In the genomic region with DNA sequence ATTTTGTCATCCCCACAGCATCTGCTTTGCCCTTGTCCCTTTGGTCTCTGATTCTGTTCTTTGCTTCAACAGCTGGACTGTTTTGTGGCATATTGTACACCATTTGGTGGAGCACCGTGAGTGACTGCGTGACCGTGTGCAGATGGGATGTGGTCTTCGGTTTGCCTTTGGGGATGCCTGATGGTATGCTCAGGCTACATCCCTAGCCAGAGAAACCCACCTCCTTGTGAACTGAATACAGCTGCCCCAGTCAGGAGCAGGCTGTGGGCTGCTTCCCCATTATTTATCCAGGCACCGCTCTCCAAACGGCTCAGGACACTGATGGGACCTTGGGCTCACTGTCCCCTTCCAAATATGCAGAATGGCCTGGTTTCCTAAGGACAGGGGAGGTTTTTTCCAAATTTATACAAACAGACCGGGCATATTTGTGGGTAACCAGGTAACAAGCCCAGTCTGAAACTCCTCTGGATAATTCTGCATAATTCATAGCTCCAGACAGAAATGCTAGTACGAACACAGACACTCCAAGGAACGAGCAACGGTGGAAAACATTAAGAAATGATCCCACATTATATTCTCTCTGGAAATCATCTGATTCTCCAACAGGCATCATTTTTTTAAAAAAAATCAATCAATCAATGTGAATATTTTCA, we compare ENCODE assay signal across 19 mouse cellular contexts.
DNase-seq lines count a peak whose midpoint lies in the region; ATAC-seq and TF ChIP-seq lines count a peak whose summit lies in the region.
"Had no signal": no experiment of that assay in that cellular context is flagged by ENCODE, and none has a peak within 500 bp of the region (broad histone marks: within the 10 kb centered on the region; RNA-seq: fewer than 3 reads in every experiment).

No protein-coding gene starts in this region.

- WGBS in forebrain, embryonic 12.5 days: 86% methylated on average over 10 of the region's 10 CpGs
- 78% methylated on average over 10 of the region's 10 CpGs for WGBS in forebrain, embryonic 14.5 days
- 62% methylated on average over 10 of the region's 10 CpGs for whole genome bisulfite sequencing in embryonic facial prominence, embryonic 14.5 days
- 45% methylated on average over 10 of the region's 10 CpGs for WGBS in hindbrain, embryonic 16.5 days
- WGBS in midbrain, postnatal 0 days: 50% methylated on average over 10 of the region's 10 CpGs
- 79% methylated on average over 10 of the region's 10 CpGs for WGBS in liver, embryonic 11.5 days

- H3K9me3 ChIP-seq in forebrain, embryonic 12.5 days: no peaks in the 10 kb centered on the region
- no peaks in the 10 kb centered on the region for H3K9me3 ChIP-seq in forebrain, embryonic 14.5 days (replicated peaks; ENCODE audit: control insufficient read depth, low read length)
- no peaks in the 10 kb centered on the region for H3K9me3 ChIP-seq in embryonic facial prominence, embryonic 14.5 days (ENCODE audit: control insufficient read depth, low read length)
- no peaks in the 10 kb centered on the region for H3K9me3 ChIP-seq in hindbrain, embryonic 16.5 days (ENCODE audit: control insufficient read depth, low read length)
- no peaks in the 10 kb centered on the region for H3K9me3 ChIP-seq in midbrain, postnatal 0 days (ENCODE audit: low read length)
- no peaks in the 10 kb centered on the region for H3K9me3 ChIP-seq in liver, embryonic 11.5 days (ENCODE audit: control insufficient read depth, low read length)
- H3K9me3 ChIP-seq: G1E; heart, embryonic 15.5 days; kidney, embryonic 15.5 days had no signal

- H3K27me3 ChIP-seq in forebrain, embryonic 12.5 days: no peaks in the 10 kb centered on the region
- H3K27me3 ChIP-seq in forebrain, embryonic 14.5 days (replicated peaks; ENCODE audit: control insufficient read depth, insufficient read depth, low read length): no peaks in the 10 kb centered on the region
- no peaks in the 10 kb centered on the region for H3K27me3 ChIP-seq in embryonic facial prominence, embryonic 14.5 days (replicated peaks; ENCODE audit: control insufficient read depth, insufficient read depth, low read length)
- H3K27me3 ChIP-seq in hindbrain, embryonic 16.5 days (replicated peaks; ENCODE audit: control insufficient read depth, insufficient read depth, low read length): no peaks in the 10 kb centered on the region
- H3K27me3 ChIP-seq in midbrain, postnatal 0 days (ENCODE audit: insufficient read depth, low read length): no peaks in the 10 kb centered on the region
- no peaks in the 10 kb centered on the region for H3K27me3 ChIP-seq in liver, embryonic 11.5 days (replicated peaks; ENCODE audit: control insufficient read depth, insufficient read depth, low read length)
- H3K27me3 ChIP-seq: heart, embryonic 15.5 days; kidney, embryonic 15.5 days had no signal

- H3K4me2 ChIP-seq in forebrain, embryonic 12.5 days: no peak overlapping the region
- H3K4me2 ChIP-seq in forebrain, embryonic 14.5 days (ENCODE audit: low read length): no peak overlapping the region
- H3K4me2 ChIP-seq in embryonic facial prominence, embryonic 14.5 days (ENCODE audit: low read depth, low read length): no peak overlapping the region
- no peak overlapping the region; the same call in 1 of the 2 replicates for H3K4me2 ChIP-seq in hindbrain, embryonic 16.5 days (ENCODE audit: low read length)
- H3K4me2 ChIP-seq in midbrain, postnatal 0 days (ENCODE audit: low read depth, low read length, poor library complexity, severe bottlenecking): peak overlapping the region; percentile 12; the same call in 1 of the 2 replicates
- no peak overlapping the region for H3K4me2 ChIP-seq in liver, embryonic 11.5 days
- H3K4me2 ChIP-seq: heart, embryonic 15.5 days; kidney, embryonic 15.5 days had no signal

- peaks cover 16% of the 10 kb centered on the region; the same call in 1 of the 2 replicates for H3K4me1 ChIP-seq in forebrain, embryonic 12.5 days
- peaks cover 3% of the 10 kb centered on the region; the same call in 1 of the 2 replicates for H3K4me1 ChIP-seq in forebrain, embryonic 14.5 days (ENCODE audit: control insufficient read depth, insufficient read depth, low read length)
- peaks cover 5% of the 10 kb centered on the region; the same call in 1 of the 2 replicates for H3K4me1 ChIP-seq in embryonic facial prominence, embryonic 14.5 days (ENCODE audit: control insufficient read depth, insufficient read depth, low read length)
- H3K4me1 ChIP-seq in hindbrain, embryonic 16.5 days (ENCODE audit: control insufficient read depth, insufficient read depth, low read depth, low read length): peaks cover 7% of the 10 kb centered on the region; the same call in 1 of the 2 replicates
- peaks cover 7% of the 10 kb centered on the region for H3K4me1 ChIP-seq in midbrain, postnatal 0 days (ENCODE audit: insufficient read depth, low read length)
- H3K4me1 ChIP-seq in liver, embryonic 11.5 days (replicated peaks; ENCODE audit: control insufficient read depth, insufficient read depth, low read length): no peaks in the 10 kb centered on the region

- no peaks in the 10 kb centered on the region for H3K36me3 ChIP-seq in forebrain, embryonic 12.5 days (replicated peaks)
- H3K36me3 ChIP-seq in forebrain, embryonic 14.5 days (ENCODE audit: control insufficient read depth, insufficient read depth, low read length): no peaks in the 10 kb centered on the region
- no peaks in the 10 kb centered on the region for H3K36me3 ChIP-seq in embryonic facial prominence, embryonic 14.5 days (ENCODE audit: control insufficient read depth, insufficient read depth, low read length)
- H3K36me3 ChIP-seq in hindbrain, embryonic 16.5 days (ENCODE audit: control insufficient read depth, insufficient read depth, low read length): no peaks in the 10 kb centered on the region
- H3K36me3 ChIP-seq in midbrain, postnatal 0 days (ENCODE audit: insufficient read depth, low read length): no peaks in the 10 kb centered on the region
- no peaks in the 10 kb centered on the region for H3K36me3 ChIP-seq in liver, embryonic 11.5 days (ENCODE audit: control insufficient read depth, insufficient read depth, low read length)
- H3K36me3 ChIP-seq: G1E; heart, embryonic 15.5 days; kidney, embryonic 15.5 days had no signal

- no peak overlapping the region for H3K4me3 ChIP-seq in forebrain, embryonic 12.5 days (replicated peaks)
- H3K4me3 ChIP-seq in forebrain, embryonic 14.5 days (ENCODE audit: low read depth, low read length): no peak overlapping the region
- no peak overlapping the region for H3K4me3 ChIP-seq in embryonic facial prominence, embryonic 14.5 days (ENCODE audit: low read depth, low read length)
- no peak overlapping the region for H3K4me3 ChIP-seq in hindbrain, embryonic 16.5 days (ENCODE audit: low read length)
- no peak overlapping the region for H3K4me3 ChIP-seq in midbrain, postnatal 0 days (ENCODE audit: low read depth, low read length)
- H3K4me3 ChIP-seq in liver, embryonic 11.5 days (ENCODE audit: low read depth, low read length): no peak overlapping the region
- H3K4me3 ChIP-seq: heart, embryonic 15.5 days; kidney, embryonic 15.5 days had no signal

- H3K9ac ChIP-seq in forebrain, embryonic 12.5 days: no peak overlapping the region
- no peak overlapping the region for H3K9ac ChIP-seq in forebrain, embryonic 14.5 days (ENCODE audit: low read length)
- H3K9ac ChIP-seq in embryonic facial prominence, embryonic 14.5 days (ENCODE audit: low read depth, low read length): no peak overlapping the region
- H3K9ac ChIP-seq in hindbrain, embryonic 16.5 days (ENCODE audit: low read depth, low read length): no peak overlapping the region
- no peak overlapping the region for H3K9ac ChIP-seq in midbrain, postnatal 0 days (replicated peaks; ENCODE audit: low read length, poor library complexity, severe bottlenecking)
- no peak overlapping the region for H3K9ac ChIP-seq in liver, embryonic 11.5 days (ENCODE audit: low read depth, low read length)
- H3K9ac ChIP-seq: heart, embryonic 15.5 days; kidney, embryonic 15.5 days had no signal

- no peak overlapping the region for H3K27ac ChIP-seq in forebrain, embryonic 12.5 days
- H3K27ac ChIP-seq in forebrain, embryonic 14.5 days (ENCODE audit: low read depth, low read length): no peak overlapping the region
- H3K27ac ChIP-seq in embryonic facial prominence, embryonic 14.5 days (replicated peaks; ENCODE audit: low read depth, low read length): no peak overlapping the region
- H3K27ac ChIP-seq in hindbrain, embryonic 16.5 days (ENCODE audit: low read depth, low read length): no peak overlapping the region
- peak overlapping the region; percentile 39 for H3K27ac ChIP-seq in midbrain, postnatal 0 days (ENCODE audit: low read depth, low read length)
- H3K27ac ChIP-seq in liver, embryonic 11.5 days (ENCODE audit: low read depth, low read length): no peak overlapping the region
- H3K27ac ChIP-seq: heart, embryonic 15.5 days; kidney, embryonic 15.5 days had no signal

- TF ChIP-seq CTCF in midbrain, postnatal 0 days (IDR thresholded peaks at IDR 0.05): no peak

- peak; percentile 44; the same call in 1 of the 2 replicates for ATAC-seq in forebrain, embryonic 12.5 days (ENCODE audit: low FRiP score)
- no peak for ATAC-seq in forebrain, embryonic 14.5 days
- ATAC-seq in embryonic facial prominence, embryonic 14.5 days (ENCODE audit: low read depth): peak; percentile 34; the same call in 1 of the 2 replicates
- peak; percentile 78 for ATAC-seq in hindbrain, embryonic 16.5 days
- ATAC-seq in midbrain, postnatal 0 days (ENCODE audit: low FRiP score): peak; percentile 44; the same call in 1 of the 2 replicates
- no peak for ATAC-seq in liver, embryonic 11.5 days (replicated peaks; ENCODE audit: low FRiP score)
- ATAC-seq: intestine, postnatal 0 days had no signal

- no peak for DNase-seq in forebrain, embryonic 14.5 days (ENCODE audit: low spot score)
- DNase-seq in embryonic facial prominence, embryonic 14.5 days (ENCODE audit: low spot score): peak; percentile 9
- peak; percentile 9 for DNase-seq in midbrain, postnatal 0 days (ENCODE audit: low spot score)
- DNase-seq in kidney, postnatal 4 days: no peak
- DNase-seq in liver, embryonic 11.5 days (ENCODE audit: low spot score): no peak
- DNase-seq: adrenal gland, postnatal 25 days; cerebellum, adult 11-12 months; heart, adult 18-20 months; left cerebral cortex, postnatal 4 days; liver; lung, adult 18-20 months; lung, postnatal 14 days; right cerebral cortex, adult 18-20 months had no signal

Comparison
In these comparisons a context has a peak if more than half of its experiments do, and no peak if none do; other contexts are left out.
1. ATAC-seq: peak in forebrain, embryonic 12.5 days (single experiment), embryonic facial prominence, embryonic 14.5 days (single experiment), hindbrain, embryonic 16.5 days (single experiment) and midbrain, postnatal 0 days (single experiment); none in forebrain, embryonic 14.5 days (single experiment) and liver, embryonic 11.5 days (single experiment).
2. DNase-seq: peak in embryonic facial prominence, embryonic 14.5 days (single experiment) and midbrain, postnatal 0 days (single experiment); none in forebrain, embryonic 14.5 days (single experiment), kidney, postnatal 4 days (0 of 2) and liver, embryonic 11.5 days (single experiment).